Mouse (Mus musculus): ENCODE measurements around the gene Tnp2.

- TF ChIP-seq EP300 (IDR thresholded peaks at IDR 0.05; ENCODE audit: low read depth), result no peak
- no peak for TF ChIP-seq CTCF (IDR thresholded peaks at IDR 0.05; ENCODE audit: low read depth)
Observed at GRCm38 (mm10) chr16:10761182-10761581, 27.3 kb downstream of the Tnp2 start.
